Comparison of ENCODE assay signal across 8 mouse cellular contexts in genomic region chr10:84392723-84393081, GRCm38 (mm10). TPM values are rescaled to one million over a fixed set of nuclear protein-coding genes. Genes with fewer than 3 reads are reported as not detected.
DNase-seq lines count a peak whose midpoint lies in the region; ATAC-seq lines count a peak whose summit lies in the region.

No protein-coding gene starts in this region.

- H3K4me1 ChIP-seq in hindbrain, embryonic 16.5 days (ENCODE audit: control insufficient read depth, insufficient read depth, low read depth, low read length), result peaks cover 42% of the 10 kb centered on the region

- no peaks in the 10 kb centered on the region for H3K9me3 ChIP-seq in hindbrain, embryonic 16.5 days (ENCODE audit: control insufficient read depth, low read length)

- intact Hi-C loops in heart, postnatal 14 days (cut with DNase I), result no loop called here
- intact Hi-C loops in left cerebral cortex, postnatal 14 days (cut with DNase I), result loop anchor here (5.0 kb wide), 1 partner anchor 45 kb away; no protein-coding TSS in a partner anchor

- peak; percentile 22; the same call in 1 of the 2 replicates for ATAC-seq in hindbrain, embryonic 16.5 days

- no peak overlapping the region for H3K4me3 ChIP-seq in hindbrain, embryonic 16.5 days (ENCODE audit: low read length)

- no peaks in the 10 kb centered on the region for H3K27me3 ChIP-seq in hindbrain, embryonic 16.5 days (replicated peaks; ENCODE audit: control insufficient read depth, insufficient read depth, low read length)

- H3K9ac ChIP-seq in hindbrain, embryonic 16.5 days (ENCODE audit: low read depth, low read length), result no peak overlapping the region

- no peaks in the 10 kb centered on the region for H3K36me3 ChIP-seq in hindbrain, embryonic 16.5 days (ENCODE audit: control insufficient read depth, insufficient read depth, low read length)

- H3K4me2 ChIP-seq in hindbrain, embryonic 16.5 days (ENCODE audit: low read length), result no peak overlapping the region

- peak; percentile 95 for DNase-seq in heart, adult 11 months
- DNase-seq in heart, postnatal 14 days, result no peak
- peak; percentile 43 for DNase-seq in right cerebral cortex, adult 18-20 months
- DNase-seq in right cerebral cortex, adult 2 months (ENCODE audit: low spot score in 2 of 2), result no peak
- peak; percentile 41 for DNase-seq in retina, postnatal 1 day
- DNase-seq in urinary bladder, postnatal 14 days (ENCODE audit: low spot score), result no peak
- DNase-seq in left cerebral cortex, postnatal 14 days (ENCODE audit: low spot score in 2 of 2), result no peak

- H3K27ac ChIP-seq in hindbrain, embryonic 16.5 days (ENCODE audit: low read depth, low read length), result peak overlapping the region; percentile 42; the same call in 1 of the 2 replicates

- WGBS in hindbrain, embryonic 16.5 days, result 42% methylated on average over 3 of the region's 3 CpGs

RNA-seq across cellular contexts. Expression of gene Nuak1, which starts 47.7 kb away (rescaled TPM):
- 10 to 100 TPM; 19.9 to 20.6 TPM for total RNA-seq in heart, postnatal 14 days (2021)
- polyA plus RNA-seq in hindbrain, embryonic 16.5 days (2015; fragmentation: Nextera tagmentation; extraction: Ambion mirVana), result 4.7 and 5.4 TPM in 2 replicates
- total RNA-seq in left cerebral cortex, postnatal 14 days (2021), result 10 to 100 TPM; 56.0 to 66.2 TPM

Comparison
In these comparisons a context has a peak if more than half of its experiments do, and no peak if none do; other contexts are left out.
1. DNase-seq: peak in heart, adult 11 months (single experiment), right cerebral cortex, adult 18-20 months (single experiment) and retina, postnatal 1 day (single experiment); none in heart, postnatal 14 days (0 of 2), right cerebral cortex, adult 2 months (0 of 2), urinary bladder, postnatal 14 days (single experiment) and left cerebral cortex, postnatal 14 days (0 of 2).